Mouse (Mus musculus) forebrain, embryonic 11.5 days (tissue): ENCODE results near the gene Iqgap2. TPM values are rescaled to one million over a fixed set of nuclear protein-coding genes. Genes with fewer than 3 reads are reported as not detected.
A peak's percentile ranks its signal among the peaks of the same experiment; 100 is the strongest.

Source experiments
- ATAC-seq: fragments of 200-750 bp; cut with Nextera tagmentation; replicated peaks from 2 replicates; pipeline ENCODE4 v1.8.0; 2017; ENCODE audit warnings: moderate TSS enrichment; ENCODE audit not compliant: low FRiP score
- DNase-seq: peaks from one replicate; pipeline ENCODE4 v3.0.0-alpha.2; 2017; ENCODE audit warnings: low spot score
- H3K27ac ChIP-seq: fragments of 300-500 bp; sonication (generic); 2 replicates; pipeline ENCODE4 v1.5.1; 2014; ENCODE audit warnings: low read depth, low read length
- H3K27me3 ChIP-seq: fragments of 300-500 bp; sonication (generic); 2 replicates; pipeline ENCODE4 v1.6.1; 2014; ENCODE audit warnings: mild to moderate bottlenecking, low read length, mixed read lengths; ENCODE audit not compliant: control insufficient read depth, insufficient read depth
- H3K36me3 ChIP-seq: fragments of 300-500 bp; sonication (generic); 2 replicates; pipeline ENCODE4 v1.6.1; 2014; ENCODE audit warnings: mild to moderate bottlenecking, low read length, moderate library complexity, mixed read lengths; ENCODE audit not compliant: control insufficient read depth, insufficient read depth
- H3K4me1 ChIP-seq: fragments of 300-500 bp; sonication (generic); replicated peaks from 2 replicates; pipeline ENCODE4 v1.6.1; 2014; ENCODE audit warnings: low read length, mixed read lengths; ENCODE audit not compliant: control insufficient read depth, insufficient read depth
- H3K4me2 ChIP-seq: fragments of 300-500 bp; sonication (generic); 2 replicates; pipeline ENCODE4 v1.6.1; 2014; ENCODE audit warnings: low read depth, mild to moderate bottlenecking, low read length, moderate library complexity, mixed read lengths; ENCODE audit not compliant: severe bottlenecking
- H3K4me3 ChIP-seq: fragments of 300-500 bp; sonication (generic); 2 replicates; pipeline ENCODE4 v1.5.1; 2014; ENCODE audit warnings: low read depth, low read length
- H3K9ac ChIP-seq: fragments of 300-500 bp; sonication (generic); 2 replicates; pipeline ENCODE4 v1.6.1; 2014; ENCODE audit warnings: low read length
- H3K9me3 ChIP-seq: fragments of 300-500 bp; sonication (generic); 2 replicates; pipeline ENCODE4 v1.6.1; 2016; ENCODE audit warnings: low read length, mixed read lengths; ENCODE audit not compliant: control insufficient read depth
- whole genome bisulfite sequencing: fragments of 180-500 bp; shearing (Covaris S2); extraction: QIAGEN DNeasy Blood & Tissue Kit; methylation state at CpG from one replicate; pipeline ENCODE4 v1.1.7; 2014; 5-methylcytosine and 5-hydroxymethylcytosine counted together
- polyA plus RNA-seq: library from polyadenylated mRNA; unstranded; fragments of >200 nt; fragmentation: Nextera tagmentation; extraction: Ambion mirVana; gene quantifications from 2 replicates; pipeline ENCODE4 v1.2.1, GENCODE M21; 2014

Gene Iqgap2
- polyA plus RNA-seq, 1 experiment from 2014 or later = 20.1 TPM

DNA sequence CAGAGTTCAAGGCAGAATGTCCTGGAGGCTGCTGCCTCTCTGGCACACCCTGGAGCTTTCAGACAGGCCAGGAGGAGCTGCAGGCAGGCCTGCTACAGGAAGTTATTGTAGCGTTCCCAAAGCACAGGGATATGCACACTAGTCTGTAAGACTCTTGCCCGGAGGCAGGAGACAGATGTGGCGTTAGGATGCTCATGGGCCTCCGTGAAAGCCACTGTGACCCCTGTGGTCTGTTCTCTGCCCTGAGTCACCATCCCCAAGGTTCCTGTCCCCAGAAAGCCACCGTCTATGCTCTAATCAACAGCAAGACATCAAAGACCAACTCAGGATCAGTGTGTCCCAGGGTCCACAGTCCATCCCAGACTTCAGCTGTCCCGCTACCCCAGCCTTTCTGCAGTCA lies 277.0 kb downstream of the Iqgap2 start:
- no peak overlapping the region for H3K4me2 ChIP-seq
- no peak overlapping the region for H3K27ac ChIP-seq

DNA sequence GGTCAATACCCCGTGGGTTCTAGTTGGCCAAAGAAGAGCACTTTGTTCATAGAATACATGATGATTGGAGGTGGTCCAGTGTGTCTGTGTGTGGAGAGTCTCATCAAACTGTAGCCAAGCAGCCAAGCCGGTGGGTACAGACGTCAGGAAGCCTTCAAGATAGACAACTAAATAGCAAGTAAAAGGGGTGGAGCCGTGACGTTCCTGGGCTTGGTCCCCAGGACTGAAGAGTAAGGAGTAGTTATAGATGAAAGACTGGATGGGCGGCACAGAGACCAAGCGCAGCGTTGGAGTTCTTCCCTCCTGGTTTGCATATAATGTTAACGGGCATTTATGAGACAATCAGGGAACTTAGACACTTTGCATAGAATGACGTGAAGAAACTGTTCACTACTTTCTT lies 279.5 kb downstream of the Iqgap2 start:
- ATAC-seq (no peak), DNase-seq (peak; percentile 35)
- Histone ChIP-seq H3K4me3 (no peak overlapping the region), H3K4me1 (peaks cover 6% of the 10 kb centered on the region), H3K27ac (no peak overlapping the region), H3K9me3 (no peaks in the 10 kb centered on the region), H3K4me2 (no peak overlapping the region), H3K36me3 (no peaks in the 10 kb centered on the region; the same call in 1 of the 2 replicates), H3K27me3 (no peaks in the 10 kb centered on the region), H3K9ac (no peak overlapping the region)
- 93% methylated on average over 10 of the region's 10 CpGs for WGBS

More for the DNA sequence above, 277.0 kb downstream of the Iqgap2 start:
- Histone ChIP-seq H3K9ac (0 out of 2 replicates have a peak overlapping the region, but pooled peaks have one; percentile 5), H3K27me3 (no peaks in the 10 kb centered on the region), H3K4me1 (peaks cover 8% of the 10 kb centered on the region), H3K36me3 (no peaks in the 10 kb centered on the region), H3K9me3 (no peaks in the 10 kb centered on the region), H3K4me3 (no peak overlapping the region)
- ATAC-seq = no peak
- 75% methylated on average over 6 of the region's 6 CpGs for WGBS
- DNase-seq = peak; percentile 38

DNA sequence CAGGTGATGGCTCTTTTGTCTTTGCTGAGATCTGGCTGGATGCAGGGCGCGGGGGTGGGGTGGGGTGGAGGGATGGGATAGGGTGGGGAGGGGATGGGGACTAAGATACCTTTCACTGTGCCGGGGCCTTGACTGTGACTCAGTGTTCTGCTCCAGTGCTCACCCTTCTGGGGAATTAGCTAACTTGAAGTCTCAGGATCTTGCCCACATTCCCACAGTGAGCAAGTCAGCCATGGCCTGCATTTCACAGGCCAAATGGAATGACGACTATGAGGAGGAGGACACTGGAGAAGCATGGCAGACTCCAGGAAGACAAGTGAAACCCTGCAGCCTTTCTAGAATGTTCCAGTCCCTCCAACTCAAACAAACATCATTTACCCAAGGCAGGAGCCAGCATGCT lies 280.0 kb downstream of the Iqgap2 start:
- no peak overlapping the region for H3K4me2 ChIP-seq
- ATAC-seq (no peak), DNase-seq (peak; percentile 28)
- WGBS = 90% methylated on average over 4 of the region's 4 CpGs
- no peak overlapping the region for H3K27ac ChIP-seq
- H3K27me3 ChIP-seq = no peaks in the 10 kb centered on the region
- H3K4me3 ChIP-seq = no peak overlapping the region
- H3K36me3 ChIP-seq = no peaks in the 10 kb centered on the region; the same call in 1 of the 2 replicates
- H3K9ac ChIP-seq = no peak overlapping the region
- peaks cover 6% of the 10 kb centered on the region for H3K4me1 ChIP-seq
- H3K9me3 ChIP-seq = no peaks in the 10 kb centered on the region

DNA sequence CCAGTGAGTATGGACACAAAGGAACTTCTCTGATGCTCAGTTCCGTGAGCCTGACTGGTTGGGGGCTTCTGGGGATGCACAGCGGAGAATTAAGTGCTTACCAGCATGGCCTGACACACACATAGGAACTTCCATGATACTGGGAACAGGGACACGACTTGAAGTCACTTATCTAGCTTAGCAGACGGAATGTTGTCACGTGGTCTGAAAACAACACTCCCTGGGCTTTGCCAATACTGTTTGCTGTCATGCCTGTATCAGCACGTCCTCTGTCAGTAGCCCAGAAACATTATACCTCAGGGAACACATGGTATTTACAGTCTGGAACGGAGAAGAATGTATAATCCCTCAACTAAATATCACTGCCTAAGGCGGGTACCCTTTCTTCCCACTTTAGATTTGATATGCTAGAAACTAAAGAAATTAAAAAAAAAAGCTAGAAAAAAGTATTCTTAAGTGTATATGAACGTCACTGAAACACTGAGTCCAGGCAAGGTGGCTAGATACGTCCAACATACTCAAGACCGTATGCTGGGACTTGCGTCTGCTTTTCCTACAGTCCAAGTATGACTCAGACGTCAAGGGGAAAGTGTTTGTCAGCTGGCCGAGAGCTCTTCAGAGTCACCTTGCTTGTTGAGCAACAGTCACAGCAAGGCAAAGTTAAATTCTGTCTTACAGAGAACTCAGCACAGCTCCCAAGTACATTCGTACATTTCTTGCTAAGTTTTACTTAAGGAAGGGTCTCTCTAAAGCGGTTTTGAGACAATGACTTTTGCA lies 280.7 kb downstream of the Iqgap2 start:
- Histone ChIP-seq H3K9me3 (no peaks in the 10 kb centered on the region), H3K36me3 (no peaks in the 10 kb centered on the region; the same call in 1 of the 2 replicates), H3K9ac (no peak overlapping the region), H3K4me2 (no peak overlapping the region), H3K27ac (no peak overlapping the region), H3K27me3 (no peaks in the 10 kb centered on the region), H3K4me1 (no peaks in the 10 kb centered on the region), H3K4me3 (no peak overlapping the region)
- DNase-seq = peak; percentile 31
- no peak for ATAC-seq
- WGBS = 94% methylated on average over 16 of the region's 16 CpGs

DNA sequence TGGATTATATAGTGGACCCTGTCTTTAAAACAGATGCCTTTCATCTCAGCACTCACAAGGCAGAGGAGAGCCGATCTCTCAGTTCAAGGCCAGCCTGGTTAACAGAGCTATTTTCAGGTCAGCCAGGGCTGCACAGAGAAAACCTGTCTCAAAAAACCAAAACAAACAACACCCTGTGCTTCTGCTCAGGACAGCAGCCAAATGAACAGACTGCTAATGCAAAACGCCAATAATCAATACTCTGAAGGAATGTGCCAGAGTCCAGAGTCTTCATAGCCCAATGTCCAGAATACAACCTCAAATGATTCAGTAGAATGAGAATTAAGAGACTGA lies 282.7 kb downstream of the Iqgap2 start:
- Histone ChIP-seq H3K9me3 (no peaks in the 10 kb centered on the region), H3K4me3 (no peak overlapping the region), H3K36me3 (peaks cover 4% of the 10 kb centered on the region; the same call in 1 of the 2 replicates), H3K4me2 (no peak overlapping the region), H3K27me3 (no peaks in the 10 kb centered on the region), H3K9ac (no peak overlapping the region), H3K27ac (no peak overlapping the region), H3K4me1 (no peaks in the 10 kb centered on the region)
- ATAC-seq (no peak), DNase-seq (peak; percentile 11)
- 92% methylated on average over 2 of the region's 2 CpGs for WGBS

DNA sequence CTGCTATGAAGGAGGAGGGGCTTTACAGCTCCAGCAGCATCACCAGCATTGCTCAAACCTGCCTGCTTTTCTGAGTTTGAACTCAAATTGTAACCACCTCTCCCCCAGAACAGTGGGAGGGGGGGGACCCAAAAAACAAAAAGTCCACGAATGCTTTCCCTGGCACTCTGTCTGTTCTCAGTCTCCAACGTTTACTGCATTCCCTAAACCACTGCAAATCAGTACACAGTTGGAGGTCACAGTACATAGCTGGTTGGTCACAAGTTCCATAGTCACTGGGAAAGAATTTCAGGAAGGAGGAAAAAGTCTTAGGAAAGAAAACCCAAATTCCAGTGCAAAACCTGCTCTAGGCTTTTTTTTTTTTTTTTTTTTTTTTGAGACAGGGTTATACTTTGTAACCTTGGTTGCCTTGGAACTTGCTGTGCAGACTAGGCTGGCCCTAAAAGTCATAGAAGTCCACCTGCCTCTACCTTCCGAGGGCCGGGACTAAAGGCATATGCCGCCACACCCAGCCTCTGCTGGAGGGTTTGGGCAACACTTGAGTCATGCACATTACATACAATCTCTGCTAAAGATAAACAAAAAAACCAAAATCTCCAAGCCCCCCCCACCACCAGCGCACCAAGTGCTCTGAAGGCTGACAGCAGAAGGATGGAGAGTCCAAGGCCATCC lies 283.2 kb downstream of the Iqgap2 start:
- no peak overlapping the region for H3K4me2 ChIP-seq
- no peak for ATAC-seq
- WGBS = 96% methylated on average over 6 of the region's 6 CpGs
- no peaks in the 10 kb centered on the region for H3K27me3 ChIP-seq
- no peaks in the 10 kb centered on the region for H3K4me1 ChIP-seq
- no peak overlapping the region for H3K9ac ChIP-seq
- DNase-seq = peak; percentile 42
- H3K4me3 ChIP-seq = no peak overlapping the region
- no peak overlapping the region for H3K27ac ChIP-seq
- no peaks in the 10 kb centered on the region for H3K9me3 ChIP-seq
- H3K36me3 ChIP-seq = peaks cover 9% of the 10 kb centered on the region

DNA sequence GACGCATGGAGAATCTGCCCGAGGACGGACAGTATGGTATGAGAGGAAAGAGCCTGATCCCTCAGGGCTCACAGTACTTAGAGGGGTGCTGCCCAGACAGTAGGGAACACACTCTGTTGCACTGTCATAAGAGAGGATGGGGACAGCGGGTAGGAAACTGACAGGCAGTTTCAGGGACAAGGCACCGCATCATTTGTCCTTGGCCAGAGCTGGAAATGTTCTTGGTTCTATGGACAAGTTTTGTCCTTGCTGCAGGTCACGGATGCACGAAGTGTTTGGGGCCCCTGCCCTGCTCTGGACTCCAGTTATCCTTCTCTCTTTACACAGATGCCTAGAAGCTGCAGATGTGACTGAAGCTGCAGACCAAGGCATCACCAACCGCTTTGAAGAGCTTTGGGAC lies 284.7 kb downstream of the Iqgap2 start:
- Histone ChIP-seq H3K4me2 (no peak overlapping the region), H3K27me3 (no peaks in the 10 kb centered on the region), H3K27ac (no peak overlapping the region), H3K4me1 (no peaks in the 10 kb centered on the region), H3K4me3 (no peak overlapping the region), H3K9ac (no peak overlapping the region), H3K9me3 (no peaks in the 10 kb centered on the region), H3K36me3 (peaks cover 17% of the 10 kb centered on the region)
- 94% methylated on average over 8 of the region's 8 CpGs for WGBS
- ATAC-seq = no peak
- no peak for DNase-seq

DNA sequence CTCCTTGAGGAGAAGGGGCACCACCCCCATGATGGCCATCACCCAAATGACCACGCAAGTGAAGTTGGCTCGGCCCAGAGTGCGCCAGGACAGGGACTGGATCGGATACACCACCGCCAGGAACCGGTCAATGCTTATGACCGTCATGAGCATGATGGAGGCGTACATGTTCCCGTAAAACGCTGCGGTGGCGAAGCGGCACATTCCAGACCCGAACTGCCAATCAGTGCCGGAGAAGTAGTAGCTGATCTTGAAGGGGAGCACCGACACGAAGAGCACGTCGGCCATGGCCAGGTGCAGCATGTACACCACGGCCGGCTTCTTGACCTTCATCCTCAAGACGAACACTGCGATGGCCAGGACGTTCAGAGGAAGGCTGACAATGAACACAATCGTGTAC lies 287.4 kb downstream of the Iqgap2 start:
- 97% methylated on average over 25 of the region's 25 CpGs for WGBS
- Histone ChIP-seq H3K36me3 (peaks cover 17% of the 10 kb centered on the region), H3K27me3 (no peaks in the 10 kb centered on the region), H3K4me3 (no peak overlapping the region), H3K4me1 (no peaks in the 10 kb centered on the region), H3K9ac (no peak overlapping the region), H3K9me3 (no peaks in the 10 kb centered on the region), H3K27ac (no peak overlapping the region), H3K4me2 (no peak overlapping the region)
- DNase-seq (no peak), ATAC-seq (no peak)
